Mouse (Mus musculus) neural tube, embryonic 11.5 days (tissue): ENCODE measurements at regions not wholly inside any gene's neighbourhood (a gene's known extent, or its start where the extent isn't known, plus 50 kb on each side); places are given as distances from the start of the nearest gene placed in this dataset.

Experiments used
- ATAC-seq: fragments of 200-750 bp; cut with Nextera tagmentation; 2 replicates; pipeline ENCODE4 v1.8.0; 2017; ENCODE audit warnings: moderate number of reproducible peaks, mild to moderate bottlenecking, moderate TSS enrichment, moderate library complexity; ENCODE audit not compliant: insufficient read depth, low FRiP score, low TSS enrichment
- DNase-seq: peaks from one replicate; pipeline ENCODE4 v3.0.0-alpha.2; 2015; ENCODE audit warnings: low spot score
- H3K27ac ChIP-seq: fragments of 300-500 bp; sonication (generic); 2 replicates; pipeline ENCODE4 v1.5.1; 2014; ENCODE audit warnings: low read depth, mild to moderate bottlenecking, low read length
- H3K27me3 ChIP-seq: fragments of 300-500 bp; sonication (generic); 2 replicates; pipeline ENCODE4 v1.6.1; 2014; ENCODE audit warnings: mild to moderate bottlenecking, low read length, mixed read lengths; ENCODE audit not compliant: control insufficient read depth, insufficient read depth
- H3K36me3 ChIP-seq: fragments of 300-500 bp; sonication (generic); 2 replicates; pipeline ENCODE4 v1.6.1; 2014; ENCODE audit warnings: mild to moderate bottlenecking, low read length, moderate library complexity, mixed read lengths; ENCODE audit not compliant: control insufficient read depth, insufficient read depth
- H3K4me1 ChIP-seq: fragments of 300-500 bp; sonication (generic); 2 replicates; pipeline ENCODE4 v1.6.1; 2014; ENCODE audit warnings: low read length, mixed read lengths; ENCODE audit not compliant: control insufficient read depth, insufficient read depth
- H3K4me2 ChIP-seq: fragments of 300-500 bp; sonication (generic); 2 replicates; pipeline ENCODE4 v1.6.1; 2014; ENCODE audit warnings: low read depth, mild to moderate bottlenecking, moderate library complexity
- H3K4me3 ChIP-seq: fragments of 300-500 bp; sonication (generic); 2 replicates; pipeline ENCODE4 v1.5.1; 2014; ENCODE audit warnings: low read depth, low read length
- H3K9ac ChIP-seq: fragments of 300-500 bp; sonication (generic); 2 replicates; pipeline ENCODE4 v1.6.1; 2014; ENCODE audit warnings: mild to moderate bottlenecking, low read length
- H3K9me3 ChIP-seq: fragments of 300-500 bp; sonication (generic); 2 replicates; pipeline ENCODE4 v1.6.1; 2016; ENCODE audit warnings: low read length; ENCODE audit not compliant: control insufficient read depth
- WGBS: fragments of 180-500 bp; shearing (Covaris S2); extraction: QIAGEN DNeasy Blood & Tissue Kit; methylation state at CpG from one replicate; pipeline ENCODE4 v1.1.7; 2014; 5-methylcytosine and 5-hydroxymethylcytosine counted together

- Histone ChIP-seq H3K9me3 (no peaks in the 10 kb centered on the region), H3K4me1 (no peaks in the 10 kb centered on the region), H3K4me3 (no peak overlapping the region), H3K9ac (no peak overlapping the region), H3K36me3 (no peaks in the 10 kb centered on the region), H3K27ac (no peak overlapping the region), H3K4me2 (no peak overlapping the region), H3K27me3 (no peaks in the 10 kb centered on the region)
- DNase-seq (no peak), ATAC-seq (no peak)
- 53% methylated on average over 4 of the region's 4 CpGs for WGBS
These were observed 56.2 kb downstream of the Gm26897 start for GRCm38 (mm10) chr5:111789904-111790303.

- no peaks in the 10 kb centered on the region for H3K9me3 ChIP-seq
- no peaks in the 10 kb centered on the region for H3K4me1 ChIP-seq
- 68% methylated on average over 9 of the region's 9 CpGs for WGBS
- no peak overlapping the region for H3K27ac ChIP-seq
- no peak for ATAC-seq
- no peaks in the 10 kb centered on the region for H3K36me3 ChIP-seq
- H3K27me3 ChIP-seq: no peaks in the 10 kb centered on the region
- no peak for DNase-seq
- H3K4me3 ChIP-seq: no peak overlapping the region
- H3K9ac ChIP-seq: no peak overlapping the region
- no peak overlapping the region for H3K4me2 ChIP-seq
These were observed 56.8 kb downstream of the Gm26897 start for GRCm38 (mm10) chr5:111790527-111790926.

GRCm38 (mm10) chr5:111791089-111791561 lies 57.4 kb downstream of the Gm26897 start:
- DNase-seq: no peak
- no peaks in the 10 kb centered on the region for H3K36me3 ChIP-seq
- no peaks in the 10 kb centered on the region for H3K4me1 ChIP-seq
- H3K27me3 ChIP-seq: no peaks in the 10 kb centered on the region
- H3K9ac ChIP-seq: no peak overlapping the region
- no peak overlapping the region for H3K4me2 ChIP-seq
- H3K27ac ChIP-seq: no peak overlapping the region
- H3K4me3 ChIP-seq: no peak overlapping the region
- no peaks in the 10 kb centered on the region for H3K9me3 ChIP-seq
- 87% methylated on average over 5 of the region's 5 CpGs for WGBS
- ATAC-seq: no peak

- Histone ChIP-seq H3K4me1 (no peaks in the 10 kb centered on the region), H3K36me3 (no peaks in the 10 kb centered on the region), H3K27me3 (no peaks in the 10 kb centered on the region), H3K27ac (no peak overlapping the region), H3K9ac (no peak overlapping the region), H3K4me3 (no peak overlapping the region), H3K4me2 (no peak overlapping the region), H3K9me3 (no peaks in the 10 kb centered on the region)
- WGBS: 88% methylated on average over 14 of the region's 14 CpGs
- no peak for ATAC-seq
- no peak for DNase-seq
These were observed 59.0 kb downstream of the Gm26897 start for GRCm38 (mm10) chr5:111792746-111793145.

- H3K36me3 ChIP-seq: no peaks in the 10 kb centered on the region
- 82% methylated on average over 4 of the region's 4 CpGs for WGBS
- H3K4me1 ChIP-seq: no peaks in the 10 kb centered on the region
- no peaks in the 10 kb centered on the region for H3K9me3 ChIP-seq
- H3K27me3 ChIP-seq: no peaks in the 10 kb centered on the region
- H3K27ac ChIP-seq: no peak overlapping the region
- no peak overlapping the region for H3K4me3 ChIP-seq
- DNase-seq: no peak
- H3K4me2 ChIP-seq: no peak overlapping the region
- H3K9ac ChIP-seq: no peak overlapping the region
- no peak for ATAC-seq
These were observed 59.5 kb downstream of the Gm26897 start for GRCm38 (mm10) chr5:111793178-111793577.

- ATAC-seq: no peak
- Histone ChIP-seq H3K27ac (no peak overlapping the region), H3K9ac (no peak overlapping the region), H3K9me3 (no peaks in the 10 kb centered on the region), H3K36me3 (no peaks in the 10 kb centered on the region), H3K4me1 (peaks cover 10% of the 10 kb centered on the region), H3K27me3 (no peaks in the 10 kb centered on the region), H3K4me2 (no peak overlapping the region), H3K4me3 (no peak overlapping the region)
- 83% methylated on average over 5 of the region's 5 CpGs for WGBS
- DNase-seq: no peak
These were observed 63.2 kb downstream of the Gm26897 start for GRCm38 (mm10) chr5:111796889-111797288.

- H3K27me3 ChIP-seq: no peaks in the 10 kb centered on the region
- H3K4me2 ChIP-seq: no peak overlapping the region
- no peaks in the 10 kb centered on the region for H3K9me3 ChIP-seq
- no peak overlapping the region; the same call in 1 of the 2 replicates for H3K9ac ChIP-seq
- DNase-seq (peak; percentile 50), ATAC-seq (no peak)
- peak overlapping the region; percentile 67 for H3K27ac ChIP-seq
- peaks cover 10% of the 10 kb centered on the region for H3K4me1 ChIP-seq
- H3K36me3 ChIP-seq: no peaks in the 10 kb centered on the region
- WGBS: 19% methylated on average over 15 of the region's 15 CpGs
- H3K4me3 ChIP-seq: no peak overlapping the region
These were observed 66.1 kb downstream of the Gm26897 start for GRCm38 (mm10) chr5:111799700-111800311.

- 79% methylated on average over 11 of the region's 11 CpGs for WGBS
- Histone ChIP-seq H3K27ac (no peak overlapping the region), H3K4me1 (peaks cover 13% of the 10 kb centered on the region), H3K9me3 (no peaks in the 10 kb centered on the region), H3K9ac (no peak overlapping the region), H3K4me2 (no peak overlapping the region), H3K36me3 (no peaks in the 10 kb centered on the region), H3K4me3 (no peak overlapping the region), H3K27me3 (no peaks in the 10 kb centered on the region; the same call in 1 of the 2 replicates)
- ATAC-seq (no peak), DNase-seq (no peak)
These were observed 66.8 kb downstream of the Gm26897 start for GRCm38 (mm10) chr5:111800511-111800910.

- no peak for ATAC-seq
- Histone ChIP-seq H3K4me3 (no peak overlapping the region), H3K9ac (no peak overlapping the region), H3K27ac (no peak overlapping the region), H3K4me2 (no peak overlapping the region), H3K36me3 (no peaks in the 10 kb centered on the region), H3K9me3 (no peaks in the 10 kb centered on the region), H3K27me3 (no peaks in the 10 kb centered on the region; the same call in 1 of the 2 replicates), H3K4me1 (peaks cover 15% of the 10 kb centered on the region)
- WGBS: 77% methylated on average over 2 of the region's 2 CpGs
- DNase-seq: no peak
These were observed 67.3 kb downstream of the Gm26897 start for GRCm38 (mm10) chr5:111801051-111801450.
